Comparison of ENCODE assay signal across 9 mouse cellular contexts in the genomic region with DNA sequence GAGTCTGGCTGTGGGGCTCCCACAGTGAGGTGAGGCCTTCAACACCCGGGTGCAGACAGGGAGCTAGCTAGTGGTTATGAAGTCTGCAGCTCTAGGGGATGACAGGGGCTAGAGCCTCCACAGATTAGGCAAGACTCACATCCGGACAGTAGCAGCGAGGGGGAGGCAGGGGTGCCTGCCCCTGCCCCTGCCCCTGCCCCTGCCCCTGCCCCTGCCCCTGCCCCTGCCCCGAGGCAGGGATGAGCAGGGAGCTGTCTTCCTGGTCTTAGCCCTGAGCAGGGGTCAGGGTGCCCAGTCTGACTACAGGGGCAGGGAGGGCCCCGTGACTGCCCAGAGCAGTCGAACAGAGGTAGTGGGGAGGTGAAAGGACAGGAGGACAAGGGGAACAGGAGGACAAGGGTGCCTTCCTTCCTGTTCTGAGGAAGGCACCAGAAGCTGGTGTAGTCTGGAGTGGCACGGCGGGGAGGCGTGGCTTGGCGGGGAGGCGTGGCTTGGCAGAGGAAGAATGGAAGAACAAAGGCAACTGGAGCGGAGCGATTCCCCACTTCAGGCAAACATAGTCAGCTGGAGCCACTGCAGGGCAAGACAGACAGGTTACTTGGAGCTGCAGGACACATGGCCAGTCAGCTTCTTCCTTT. TPM values are rescaled to one million over a fixed set of nuclear protein-coding genes. Genes with fewer than 3 reads are reported as not detected.
A peak's percentile ranks its signal among the peaks of the same experiment; 100 is the strongest.
DNase-seq lines count a peak whose midpoint lies in the region; ATAC-seq and TF ChIP-seq lines count a peak whose summit lies in the region.
"Had no signal": no experiment of that assay in that cellular context is flagged by ENCODE, and none has a peak within 500 bp of the region (broad histone marks: within the 10 kb centered on the region; RNA-seq: fewer than 3 reads in every experiment).

No protein-coding gene starts in this region.

- H3K4me3 ChIP-seq in heart, embryonic 12.5 days, result peak overlapping the region; percentile 13; the same call in 1 of the 2 replicates
- 0 out of 2 replicates have a peak overlapping the region, but pooled peaks have one; percentile 5 for H3K4me3 ChIP-seq in kidney, embryonic 15.5 days (replicated peaks)
- no peak overlapping the region for H3K4me3 ChIP-seq in liver, adult 2 months (ENCODE audit: insufficient read depth, low read depth, low read length)
- H3K4me3 ChIP-seq in midbrain, embryonic 16.5 days (ENCODE audit: low read depth, low read length), result peak overlapping the region; percentile 2

- peak overlapping the region; percentile 44 for H3K4me2 ChIP-seq in heart, embryonic 12.5 days
- peak overlapping the region; percentile 50 for H3K4me2 ChIP-seq in kidney, embryonic 15.5 days
- peak overlapping the region; percentile 51 for H3K4me2 ChIP-seq in midbrain, embryonic 16.5 days (ENCODE audit: low read length)

- WGBS in heart, embryonic 12.5 days, result 8% methylated on average over 13 of the region's 13 CpGs
- WGBS in kidney, embryonic 15.5 days, result 3% methylated on average over 13 of the region's 13 CpGs
- 14% methylated on average over 13 of the region's 13 CpGs for WGBS in liver, adult 2 months
- 10% methylated on average over 13 of the region's 13 CpGs for WGBS in midbrain, embryonic 16.5 days

- peak overlapping the region; percentile 6 for H3K9ac ChIP-seq in heart, embryonic 12.5 days
- no peak overlapping the region for H3K9ac ChIP-seq in kidney, embryonic 15.5 days
- no peak overlapping the region for H3K9ac ChIP-seq in liver, adult 2 months (ENCODE audit: low read depth, low read length)
- peak overlapping the region; percentile 63 for H3K9ac ChIP-seq in midbrain, embryonic 16.5 days (ENCODE audit: low read depth, low read length)

- no peaks in the 10 kb centered on the region for H3K27me3 ChIP-seq in heart, embryonic 12.5 days (replicated peaks)
- no peaks in the 10 kb centered on the region for H3K27me3 ChIP-seq in kidney, embryonic 15.5 days
- no peaks in the 10 kb centered on the region for H3K27me3 ChIP-seq in liver, adult 2 months (ENCODE audit: control insufficient read depth, insufficient read depth, low read length)
- H3K27me3 ChIP-seq in midbrain, embryonic 16.5 days (ENCODE audit: control insufficient read depth, insufficient read depth, low read depth, low read length), result no peaks in the 10 kb centered on the region

- TF ChIP-seq POLR2A in liver, adult 2 months (IDR thresholded peaks at IDR 0.05; ENCODE audit: extremely low read depth, insufficient read depth, low read length), result no peak

- H3K79me2 ChIP-seq in liver, adult 2 months (ENCODE audit: control insufficient read depth, insufficient read depth, low read length), result no peaks in the 10 kb centered on the region

- 0 out of 2 replicates have a peak, but pooled peaks cover 6% of the 10 kb centered on the region for H3K36me3 ChIP-seq in heart, embryonic 12.5 days
- H3K36me3 ChIP-seq in kidney, embryonic 15.5 days, result 0 out of 2 replicates have a peak, but pooled peaks cover 3% of the 10 kb centered on the region
- peaks cover 3% of the 10 kb centered on the region; the same call in 1 of the 2 replicates for H3K36me3 ChIP-seq in liver, adult 2 months (ENCODE audit: control insufficient read depth, insufficient read depth, low read length)
- H3K36me3 ChIP-seq in midbrain, embryonic 16.5 days (ENCODE audit: control insufficient read depth, insufficient read depth, low read length), result no peaks in the 10 kb centered on the region

- no peak for TF ChIP-seq CTCF in liver, adult 2 months (IDR thresholded peaks at IDR 0.05; ENCODE audit: low read depth, low read length)

- peak; percentile 63; the same call in 1 of the 2 replicates for ATAC-seq in heart, embryonic 12.5 days (ENCODE audit: insufficient number of reproducible peaks, low FRiP score)
- peak; percentile 62 for ATAC-seq in kidney, embryonic 15.5 days (replicated peaks; ENCODE audit: low FRiP score)
- ATAC-seq in midbrain, embryonic 16.5 days, result peak; percentile 70

- H3K27ac ChIP-seq in heart, embryonic 12.5 days (ENCODE audit: poor library complexity, severe bottlenecking), result peak overlapping the region; percentile 62
- peak overlapping the region; percentile 75 for H3K27ac ChIP-seq in kidney, embryonic 15.5 days
- no peak overlapping the region for H3K27ac ChIP-seq in liver, adult 2 months (replicated peaks; ENCODE audit: insufficient read depth, low read depth, low read length)
- peak overlapping the region; percentile 17; the same call in 1 of the 2 replicates for H3K27ac ChIP-seq in midbrain, embryonic 16.5 days (ENCODE audit: low read length)

- peak; percentile 19 to 23 for DNase-seq in cerebellum, adult 18-20 months
- DNase-seq in cerebellum, adult 8-10 months, result no peak
- peak; percentile 81 for DNase-seq in embryo, embryonic 11 days
- peak; percentile 62 for DNase-seq in liver, adult 2 months (ENCODE audit: extremely low read depth, low read depth, low spot score)
- DNase-seq in spleen, postnatal 14 days (ENCODE audit: low spot score in 2 of 2), result peak; percentile 53 to 64

- no peaks in the 10 kb centered on the region for H3K9me3 ChIP-seq in heart, embryonic 12.5 days (replicated peaks)
- no peaks in the 10 kb centered on the region for H3K9me3 ChIP-seq in kidney, embryonic 15.5 days (replicated peaks)
- H3K9me3 ChIP-seq in midbrain, embryonic 16.5 days (replicated peaks; ENCODE audit: control insufficient read depth, low read length, poor library complexity, severe bottlenecking), result no peaks in the 10 kb centered on the region

- H3K4me1 ChIP-seq in heart, embryonic 12.5 days (replicated peaks), result peaks cover 21% of the 10 kb centered on the region
- H3K4me1 ChIP-seq in kidney, embryonic 15.5 days, result peaks cover 19% of the 10 kb centered on the region
- 0 out of 2 replicates have a peak, but pooled peaks cover 2% of the 10 kb centered on the region for H3K4me1 ChIP-seq in liver, adult 2 months (ENCODE audit: control insufficient read depth, insufficient read depth, low read length)
- H3K4me1 ChIP-seq in midbrain, embryonic 16.5 days (ENCODE audit: control insufficient read depth, insufficient read depth, low read length), result peaks cover 4% of the 10 kb centered on the region

RNA-seq across cellular contexts. Expression of a gene that starts 3.0 kb away (rescaled TPM):
- polyA plus RNA-seq in heart, embryonic 12.5 days (2016; fragmentation: Nextera tagmentation; extraction: Ambion mirVana), result not detected in 2 replicates
- not detected in 2 replicates for polyA plus RNA-seq in kidney, embryonic 15.5 days (2015; fragmentation: Nextera tagmentation; extraction: Ambion mirVana)
- not detected in 2 replicates for total RNA-seq in liver, adult 2 months (2014; rRNA removed)
- not detected in 2 replicates for polyA plus RNA-seq in liver, adult 2 months (2012; rRNA removed)
- not detected in 2 replicates for polyA plus RNA-seq in midbrain, embryonic 16.5 days (2015; fragmentation: Nextera tagmentation; extraction: Ambion mirVana)
- total RNA-seq: layer of hippocampus, postnatal 25 days had no signal

RNA-seq across cellular contexts. Expression of a gene that starts 24.9 kb away (rescaled TPM):
- polyA plus RNA-seq in heart, embryonic 12.5 days (2016; fragmentation: Nextera tagmentation; extraction: Ambion mirVana), result 49.3 and 51.1 TPM in 2 replicates
- polyA plus RNA-seq in kidney, embryonic 15.5 days (2015; fragmentation: Nextera tagmentation; extraction: Ambion mirVana), result 75.3 and 83.2 TPM in 2 replicates
- 6.7 and 8.3 TPM in 2 replicates for total RNA-seq in liver, adult 2 months (2014; rRNA removed)
- 10.5 and 14.3 TPM in 2 replicates for polyA plus RNA-seq in liver, adult 2 months (2012; rRNA removed)
- 19.4 and 22.4 TPM in 2 replicates for polyA plus RNA-seq in midbrain, embryonic 16.5 days (2015; fragmentation: Nextera tagmentation; extraction: Ambion mirVana)

RNA-seq across cellular contexts. Expression of a gene that starts 26.8 kb away (rescaled TPM):
- 8.2 and 8.4 TPM in 2 replicates for polyA plus RNA-seq in heart, embryonic 12.5 days (2016; fragmentation: Nextera tagmentation; extraction: Ambion mirVana)
- polyA plus RNA-seq in kidney, embryonic 15.5 days (2015; fragmentation: Nextera tagmentation; extraction: Ambion mirVana), result 8.4 and 11.1 TPM in 2 replicates
- 8.0 and 9.9 TPM in 2 replicates for total RNA-seq in liver, adult 2 months (2014; rRNA removed)
- polyA plus RNA-seq in liver, adult 2 months (2012; rRNA removed), result 10.6 and 12.7 TPM in 2 replicates
- 3.0 and 3.2 TPM in 2 replicates for polyA plus RNA-seq in midbrain, embryonic 16.5 days (2015; fragmentation: Nextera tagmentation; extraction: Ambion mirVana)

RNA-seq across cellular contexts. Expression of a gene that starts 57.4 kb away (rescaled TPM):
- polyA plus RNA-seq in heart, embryonic 12.5 days (2016; fragmentation: Nextera tagmentation; extraction: Ambion mirVana), result 21.1 and 21.8 TPM in 2 replicates
- 35.6 and 38.5 TPM in 2 replicates for polyA plus RNA-seq in kidney, embryonic 15.5 days (2015; fragmentation: Nextera tagmentation; extraction: Ambion mirVana)
- total RNA-seq in liver, adult 2 months (2014; rRNA removed), result 7.6 and 15.2 TPM in 2 replicates
- 53.0 and 64.7 TPM in 2 replicates for polyA plus RNA-seq in liver, adult 2 months (2012; rRNA removed)
- polyA plus RNA-seq in midbrain, embryonic 16.5 days (2015; fragmentation: Nextera tagmentation; extraction: Ambion mirVana), result 31.5 and 34.5 TPM in 2 replicates

Comparison
In these comparisons a context has a peak if more than half of its experiments do, and no peak if none do; other contexts are left out.
1. H3K9ac ChIP-seq: peak in heart, embryonic 12.5 days (single experiment) and midbrain, embryonic 16.5 days (single experiment); none in kidney, embryonic 15.5 days (single experiment) and liver, adult 2 months (single experiment).
2. Peak in every context shown above with its lines, with median percentiles within 50 percentile points of each other: ATAC-seq and H3K4me2 ChIP-seq.